Mouse (Mus musculus): ENCODE results near the gene Prom2. TPM values are rescaled to one million over a fixed set of nuclear protein-coding genes. Genes with fewer than 3 reads are reported as not detected.
A peak's percentile ranks its signal among the peaks of the same experiment; 100 is the strongest.

Gene Prom2
- polyA plus RNA-seq, 1 experiment from 2014 or later, result 0.41 TPM

GRCm38 (mm10) chr2:127506131-127506632 is 35.1 kb downstream of the Prom2 start:
- H3K4me3 ChIP-seq (replicated peaks), result no peak overlapping the region
- H3K27me3 ChIP-seq, result no peaks in the 10 kb centered on the region
- H3K9me3 ChIP-seq, result no peaks in the 10 kb centered on the region
- H3K4me1 ChIP-seq, result peaks cover 5% of the 10 kb centered on the region
- H3K36me3 ChIP-seq (replicated peaks), result peaks cover 7% of the 10 kb centered on the region; the same call in 1 of the 2 replicates
- no peak overlapping the region for H3K27ac ChIP-seq
- ATAC-seq (ENCODE audit: low FRiP score), result no peak
- H3K9ac ChIP-seq, result no peak overlapping the region
- WGBS, result 80% methylated on average over 6 of the region's 6 CpGs
- H3K4me2 ChIP-seq, result no peak overlapping the region

GRCm38 (mm10) chr2:127505196-127505595 is 36.1 kb downstream of the Prom2 start:
- Histone ChIP-seq H3K4me1 (peaks cover 5% of the 10 kb centered on the region), H3K27me3 (no peaks in the 10 kb centered on the region), H3K36me3 (replicated peaks) (peaks cover 7% of the 10 kb centered on the region; the same call in 1 of the 2 replicates), H3K4me3 (replicated peaks) (no peak overlapping the region), H3K9ac (no peak overlapping the region), H3K27ac (no peak overlapping the region), H3K4me2 (no peak overlapping the region), H3K9me3 (no peaks in the 10 kb centered on the region)
- WGBS, result 77% methylated on average over 4 of the region's 4 CpGs
- no peak for ATAC-seq (ENCODE audit: low FRiP score)

GRCm38 (mm10) chr2:127503751-127504549 is 37.3 kb downstream of the Prom2 start:
- peak; percentile 21; the same call in 1 of the 2 replicates for ATAC-seq (ENCODE audit: low FRiP score)
- H3K9ac ChIP-seq, result no peak overlapping the region
- H3K9me3 ChIP-seq, result no peaks in the 10 kb centered on the region
- 0 out of 2 replicates have a peak overlapping the region, but pooled peaks have one; percentile 8 for H3K27ac ChIP-seq
- H3K4me2 ChIP-seq, result no peak overlapping the region
- WGBS, result 50% methylated on average over 8 of the region's 8 CpGs
- peaks cover 5% of the 10 kb centered on the region for H3K4me1 ChIP-seq
- H3K36me3 ChIP-seq (replicated peaks), result no peaks in the 10 kb centered on the region
- H3K4me3 ChIP-seq (replicated peaks), result no peak overlapping the region
- H3K27me3 ChIP-seq, result no peaks in the 10 kb centered on the region

- H3K27me3 ChIP-seq, result 0 out of 2 replicates have a peak, but pooled peaks cover 3% of the 10 kb centered on the region
- H3K4me3 ChIP-seq (replicated peaks), result no peak overlapping the region
- H3K4me1 ChIP-seq, result peaks cover 2% of the 10 kb centered on the region; the same call in 1 of the 2 replicates
- no peak for ATAC-seq (ENCODE audit: low FRiP score)
- no peak overlapping the region for H3K4me2 ChIP-seq
- 70% methylated on average over 7 of the region's 7 CpGs for WGBS
- H3K36me3 ChIP-seq (replicated peaks), result no peaks in the 10 kb centered on the region
- H3K9me3 ChIP-seq, result no peaks in the 10 kb centered on the region
- no peak overlapping the region for H3K27ac ChIP-seq
- no peak overlapping the region for H3K9ac ChIP-seq
These were observed 40.2 kb downstream of the Prom2 start for GRCm38 (mm10) chr2:127501061-127501460.

GRCm38 (mm10) chr2:127498750-127499149 is 42.5 kb downstream of the Prom2 start:
- 81% methylated on average over 8 of the region's 8 CpGs for WGBS

GRCm38 (mm10) chr2:127496321-127496720 is 44.9 kb downstream of the Prom2 start:
- no peak overlapping the region for H3K9ac ChIP-seq
- no peak overlapping the region for H3K4me2 ChIP-seq
- no peaks in the 10 kb centered on the region for H3K9me3 ChIP-seq
- ATAC-seq (ENCODE audit: low FRiP score), result no peak
- H3K36me3 ChIP-seq (replicated peaks), result no peaks in the 10 kb centered on the region
- 0 out of 2 replicates have a peak, but pooled peaks cover 3% of the 10 kb centered on the region for H3K27me3 ChIP-seq
- no peak overlapping the region for H3K27ac ChIP-seq
- WGBS, result 38% methylated on average over 1 of the region's 1 CpGs
- H3K4me1 ChIP-seq, result no peaks in the 10 kb centered on the region
- H3K4me3 ChIP-seq (replicated peaks), result no peak overlapping the region

More at GRCm38 (mm10) chr2:127498750-127499149, 42.5 kb downstream of the Prom2 start:
- H3K27ac ChIP-seq, result no peak overlapping the region
- H3K27me3 ChIP-seq, result 0 out of 2 replicates have a peak, but pooled peaks cover 3% of the 10 kb centered on the region
- H3K9ac ChIP-seq, result no peak overlapping the region
- H3K9me3 ChIP-seq, result no peaks in the 10 kb centered on the region
- ATAC-seq (ENCODE audit: low FRiP score), result no peak
- no peaks in the 10 kb centered on the region for H3K36me3 ChIP-seq (replicated peaks)
- no peak overlapping the region for H3K4me2 ChIP-seq
- no peaks in the 10 kb centered on the region for H3K4me1 ChIP-seq
- no peak overlapping the region for H3K4me3 ChIP-seq (replicated peaks)

- Histone ChIP-seq H3K4me3 (replicated peaks) (peak overlapping the region; percentile 24), H3K4me2 (peak overlapping the region; percentile 42), H3K9ac (no peak overlapping the region), H3K4me1 (peaks cover 28% of the 10 kb centered on the region), H3K27me3 (peaks cover 67% of the 10 kb centered on the region), H3K9me3 (no peaks in the 10 kb centered on the region), H3K27ac (no peak overlapping the region), H3K36me3 (replicated peaks) (no peaks in the 10 kb centered on the region)
- WGBS, result 9% methylated on average over 19 of the region's 19 CpGs
- peak; percentile 44; the same call in 1 of the 2 replicates for ATAC-seq (ENCODE audit: low FRiP score)
These were observed 56.6 kb downstream of the Prom2 start for GRCm38 (mm10) chr2:127484476-127485170.

DNA sequence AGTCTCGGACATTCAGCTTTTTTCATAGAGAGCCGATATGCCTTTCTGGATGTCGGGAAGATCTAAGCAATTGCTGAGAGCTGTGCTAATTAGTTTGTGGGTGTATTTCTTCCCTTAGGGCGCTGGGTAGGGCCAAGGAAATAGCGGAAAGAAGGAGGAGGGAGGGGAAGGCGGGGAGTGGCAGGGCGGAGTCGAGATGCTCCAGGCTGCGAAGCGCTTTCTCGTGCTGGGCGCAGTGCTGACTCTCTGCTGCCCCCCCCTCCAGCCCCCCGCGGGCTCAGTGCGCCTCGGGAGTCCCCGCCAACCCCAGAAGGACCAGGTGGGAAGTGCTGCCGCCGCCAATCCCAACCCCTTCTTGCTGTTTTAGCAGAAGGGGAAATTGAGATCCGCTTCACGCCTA is 58.3 kb downstream of the Prom2 start:
- under 1% methylated on average over 20 of the region's 21 CpGs for WGBS
- no peak overlapping the region for H3K9ac ChIP-seq
- no peak; the same call in 1 of the 2 replicates for ATAC-seq (ENCODE audit: low FRiP score)

GRCm38 (mm10) chr2:127482533-127482911 is 58.7 kb downstream of the Prom2 start:
- Histone ChIP-seq H3K9ac (peak overlapping the region; percentile 17; the same call in 1 of the 2 replicates), H3K27ac (no peak overlapping the region), H3K36me3 (replicated peaks) (no peaks in the 10 kb centered on the region), H3K4me1 (peaks cover 28% of the 10 kb centered on the region), H3K4me3 (replicated peaks) (peak overlapping the region; percentile 43), H3K4me2 (peak overlapping the region; percentile 69), H3K9me3 (no peaks in the 10 kb centered on the region), H3K27me3 (peaks cover 81% of the 10 kb centered on the region)
- WGBS, result 0% methylated on average over 21 of the region's 21 CpGs
- peak; percentile 72; the same call in 1 of the 2 replicates for ATAC-seq (ENCODE audit: low FRiP score)

More for the DNA sequence above, 58.3 kb downstream of the Prom2 start:
- Histone ChIP-seq H3K4me2 (peak overlapping the region; percentile 69), H3K9me3 (no peaks in the 10 kb centered on the region), H3K36me3 (replicated peaks) (no peaks in the 10 kb centered on the region), H3K27ac (no peak overlapping the region), H3K4me1 (peaks cover 28% of the 10 kb centered on the region), H3K27me3 (peaks cover 81% of the 10 kb centered on the region), H3K4me3 (replicated peaks) (peak overlapping the region; percentile 43)

GRCm38 (mm10) chr2:127481841-127482532 is 59.3 kb downstream of the Prom2 start:
- no peak for ATAC-seq (ENCODE audit: low FRiP score)

DNA sequence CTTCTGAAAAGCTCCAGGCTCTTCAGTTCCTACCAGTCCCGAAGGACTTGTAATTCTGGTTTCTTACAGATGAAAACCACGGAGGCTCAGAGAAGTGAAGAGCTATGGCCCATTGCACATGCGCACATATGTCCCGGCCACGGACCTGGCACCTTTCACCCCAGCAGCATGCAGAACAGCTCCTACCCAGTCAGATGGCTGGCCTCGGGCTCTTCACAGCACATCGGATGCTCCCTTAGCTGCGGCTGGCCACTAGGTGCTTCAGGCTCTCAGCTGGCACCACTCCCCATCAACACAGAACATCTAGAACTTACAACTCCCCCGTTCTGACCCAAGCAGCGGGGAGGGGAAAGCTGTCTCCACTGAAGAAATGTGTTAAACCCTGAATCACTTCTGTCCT is 61.5 kb downstream of the Prom2 start:
- H3K27me3 ChIP-seq, result peaks cover 65% of the 10 kb centered on the region
- no peak overlapping the region for H3K9ac ChIP-seq
- WGBS, result 69% methylated on average over 10 of the region's 10 CpGs
- H3K36me3 ChIP-seq (replicated peaks), result no peaks in the 10 kb centered on the region
- H3K4me2 ChIP-seq, result no peak overlapping the region
- no peak for ATAC-seq (ENCODE audit: low FRiP score)
- no peaks in the 10 kb centered on the region for H3K9me3 ChIP-seq
- H3K4me1 ChIP-seq, result peaks cover 27% of the 10 kb centered on the region
- H3K4me3 ChIP-seq (replicated peaks), result no peak overlapping the region
- H3K27ac ChIP-seq, result no peak overlapping the region

More at GRCm38 (mm10) chr2:127481841-127482532, 59.3 kb downstream of the Prom2 start:
- Histone ChIP-seq H3K9ac (no peak overlapping the region; the same call in 1 of the 2 replicates), H3K36me3 (replicated peaks) (no peaks in the 10 kb centered on the region), H3K27ac (no peak overlapping the region), H3K27me3 (peaks cover 81% of the 10 kb centered on the region), H3K9me3 (no peaks in the 10 kb centered on the region), H3K4me3 (replicated peaks) (peak overlapping the region; percentile 43), H3K4me1 (peaks cover 28% of the 10 kb centered on the region), H3K4me2 (peak overlapping the region; percentile 69)
- under 1% methylated on average over 59 of the region's 59 CpGs for WGBS
